Mouse (Mus musculus): ENCODE results near the gene Slc39a11.

Gene Slc39a11

DNA sequence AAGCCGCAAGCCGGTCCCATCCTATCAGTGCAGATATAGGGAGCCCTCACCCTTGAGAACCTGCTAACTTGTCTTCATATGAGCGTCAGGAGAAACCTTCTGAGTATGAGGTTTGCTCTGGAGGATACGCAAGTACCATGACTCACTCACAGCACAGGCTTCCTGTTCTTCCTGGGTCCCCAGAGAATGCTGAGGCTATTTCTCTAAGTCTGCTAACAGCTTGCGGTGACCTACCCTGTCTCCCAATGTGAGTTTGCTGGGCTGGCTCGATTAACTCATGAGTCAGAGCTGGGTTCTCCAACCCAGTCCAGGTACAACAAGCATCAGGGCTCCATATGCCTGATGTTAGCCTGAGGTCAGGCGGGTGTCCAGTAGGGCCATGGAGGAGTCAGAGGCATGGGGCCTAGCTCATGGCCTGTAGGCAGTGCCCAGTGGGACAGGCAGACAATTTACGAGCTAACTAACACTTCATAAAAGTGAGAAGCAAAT lies 381.0 kb downstream of the Slc39a11 start:
- DNase-seq: no peak

DNA sequence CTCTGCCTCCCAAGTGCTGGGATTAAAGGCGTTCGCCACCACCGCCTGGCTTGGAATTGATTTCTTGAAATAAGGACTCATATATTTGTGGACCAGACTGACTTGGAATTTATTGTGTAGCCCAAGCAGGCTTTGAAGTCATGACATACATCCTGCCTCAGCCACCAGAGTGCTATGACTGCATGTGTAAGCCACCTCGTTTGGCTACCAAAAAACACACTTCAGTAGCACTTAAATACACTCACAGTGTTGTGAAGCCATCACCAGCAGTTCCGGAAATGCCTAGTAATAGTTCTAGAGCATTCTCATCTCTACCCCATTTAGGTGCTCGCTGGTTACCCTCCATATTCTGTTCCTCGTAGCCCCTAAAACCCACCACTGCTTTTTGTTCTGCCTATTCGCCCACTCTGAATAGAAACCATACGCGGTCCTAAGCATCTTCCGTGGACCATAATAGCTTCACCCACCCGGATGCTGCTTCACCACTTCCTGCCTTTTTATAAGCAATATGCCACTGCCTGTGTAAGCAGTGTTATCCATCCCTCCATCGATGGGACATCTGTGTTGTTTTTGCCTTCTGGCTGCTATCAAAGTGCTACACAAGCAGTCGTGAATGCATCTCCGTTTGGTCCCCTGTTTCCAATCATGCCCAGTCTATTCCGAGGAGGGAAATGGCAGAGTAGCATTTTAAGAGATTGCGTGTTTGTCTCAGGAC lies 382.2 kb downstream of the Slc39a11 start:
- DNase-seq: no peak

DNA sequence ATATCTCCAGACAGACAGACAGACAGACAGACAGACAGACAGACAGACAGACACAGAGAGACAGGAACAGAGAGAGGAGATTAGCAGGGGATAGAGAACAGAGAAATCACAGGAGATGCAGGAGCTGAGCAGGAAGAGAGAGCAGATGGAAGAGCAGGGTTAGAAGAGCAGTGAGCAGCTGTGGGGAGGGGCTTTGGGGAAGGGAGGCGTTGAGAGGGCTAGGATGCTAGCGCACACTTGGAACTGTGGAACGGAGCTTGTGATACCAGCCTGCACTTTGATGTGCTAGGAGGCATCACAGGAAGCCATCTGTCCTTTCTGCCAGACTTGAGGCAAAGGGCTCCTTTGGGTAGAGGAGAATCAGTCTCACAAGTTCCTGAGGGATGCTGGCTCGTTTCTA lies 383.2 kb downstream of the Slc39a11 start:
- DNase-seq: peak; percentile 19

DNA sequence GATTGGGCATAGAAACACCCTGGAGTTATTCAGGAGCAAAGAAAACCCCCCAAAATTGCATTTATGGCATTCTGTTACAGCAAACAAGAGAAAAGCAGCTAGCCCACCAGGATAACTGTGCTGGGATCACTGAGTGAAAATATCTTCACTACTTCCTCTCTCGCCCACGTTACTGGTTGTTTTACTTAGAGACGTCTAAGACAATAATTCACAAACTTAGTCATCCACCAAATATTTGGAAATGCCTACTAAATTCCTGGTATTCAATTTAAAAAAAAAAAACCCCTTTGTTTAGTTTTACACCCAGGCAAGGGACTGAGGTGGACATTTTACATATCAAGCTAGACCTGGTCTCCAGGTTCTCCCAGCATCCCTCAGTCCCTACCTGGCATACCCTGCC lies 384.3 kb downstream of the Slc39a11 start:
- no peak for DNase-seq

DNA sequence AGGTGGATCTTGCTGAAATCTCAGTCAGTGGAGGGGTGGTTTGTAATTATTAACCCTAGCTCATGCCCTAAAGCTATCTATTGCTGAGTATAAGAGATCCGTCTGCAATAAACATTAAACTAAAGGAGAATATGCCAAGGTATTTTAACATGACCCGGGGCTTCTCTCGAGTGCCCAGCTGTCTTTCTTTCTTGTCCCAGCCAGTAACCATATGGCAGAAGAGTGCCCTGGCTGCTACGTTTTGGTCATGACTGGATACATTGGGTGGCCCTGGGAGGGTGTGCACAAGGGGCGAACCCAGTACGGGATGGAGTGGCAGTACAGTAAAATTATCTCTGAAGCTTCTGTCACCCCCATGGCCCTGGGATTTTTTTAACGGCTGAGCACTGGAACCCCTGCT lies 385.9 kb downstream of the Slc39a11 start:
- DNase-seq: no peak

DNA sequence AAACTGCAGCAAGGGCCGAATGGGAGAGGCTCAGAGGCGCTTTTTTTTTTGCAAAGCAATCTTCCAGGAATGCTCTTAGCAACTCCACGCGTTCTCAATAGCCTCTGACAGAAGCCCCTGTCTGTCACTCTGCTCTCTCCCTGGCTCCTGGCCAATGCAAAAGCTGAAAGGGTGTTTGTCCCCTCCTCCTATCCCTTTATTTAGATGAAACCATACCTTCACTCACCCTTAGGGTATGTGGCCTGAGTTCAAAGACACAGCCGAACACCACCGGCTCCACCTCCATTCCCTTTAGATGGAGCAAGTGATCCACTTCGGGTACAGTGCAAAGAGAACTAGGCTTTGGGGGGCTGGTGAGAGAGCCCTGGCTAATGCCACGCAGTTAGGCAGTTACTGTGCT lies 387.8 kb downstream of the Slc39a11 start:
- DNase-seq: no peak

DNA sequence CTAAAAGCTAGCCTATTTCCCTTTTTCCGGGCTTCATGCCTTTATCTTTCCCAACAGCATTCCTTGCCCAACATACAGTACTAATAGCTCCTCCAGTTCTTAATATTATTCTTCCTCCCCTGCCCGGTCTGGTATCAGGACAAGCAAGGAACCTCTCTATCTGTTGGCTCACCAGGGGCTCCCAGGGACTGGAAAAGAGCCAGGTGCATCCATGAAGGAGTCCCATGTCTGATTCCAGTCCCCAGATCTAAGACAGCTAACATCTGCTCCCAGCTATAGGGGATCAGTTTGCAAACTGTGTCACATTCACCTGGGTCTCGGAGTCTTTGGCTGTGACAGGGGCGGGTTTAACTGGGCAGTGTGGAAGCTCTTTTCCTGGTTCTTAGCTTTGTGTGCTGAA lies 388.5 kb downstream of the Slc39a11 start:
- DNase-seq: no peak

DNA sequence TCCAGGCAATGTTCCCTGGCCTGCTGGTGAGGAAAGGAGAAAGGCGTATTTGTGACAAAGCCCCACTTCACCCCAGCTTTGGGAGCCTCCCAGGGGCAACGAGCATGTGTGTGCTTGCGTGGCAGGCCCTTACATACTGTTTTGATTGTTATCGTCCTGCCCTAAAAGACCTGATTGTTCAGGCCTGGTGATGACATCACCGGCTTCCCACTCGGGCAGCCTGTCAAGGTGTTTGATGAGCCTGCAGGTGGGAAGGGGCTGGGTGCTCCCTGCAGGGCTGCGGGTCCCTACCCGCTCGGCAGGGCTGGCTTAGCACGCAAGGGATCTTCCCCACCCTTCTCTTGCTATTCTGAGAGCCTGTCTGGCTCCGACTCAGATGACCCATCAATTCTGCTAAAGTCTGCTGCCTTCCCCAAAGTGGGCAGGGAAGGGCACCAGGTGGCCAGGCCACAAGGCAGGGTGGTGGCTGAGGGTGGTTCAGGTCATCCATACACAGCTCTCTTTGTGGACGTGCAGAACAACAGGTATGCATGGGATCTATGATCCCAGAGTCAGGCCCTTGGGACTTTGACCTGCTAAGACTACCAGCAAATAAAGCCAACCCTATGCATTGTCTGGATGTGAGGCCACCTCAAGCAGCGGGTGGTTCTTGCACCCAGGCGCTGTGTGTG lies 390.0 kb downstream of the Slc39a11 start:
- no peak for DNase-seq

DNA sequence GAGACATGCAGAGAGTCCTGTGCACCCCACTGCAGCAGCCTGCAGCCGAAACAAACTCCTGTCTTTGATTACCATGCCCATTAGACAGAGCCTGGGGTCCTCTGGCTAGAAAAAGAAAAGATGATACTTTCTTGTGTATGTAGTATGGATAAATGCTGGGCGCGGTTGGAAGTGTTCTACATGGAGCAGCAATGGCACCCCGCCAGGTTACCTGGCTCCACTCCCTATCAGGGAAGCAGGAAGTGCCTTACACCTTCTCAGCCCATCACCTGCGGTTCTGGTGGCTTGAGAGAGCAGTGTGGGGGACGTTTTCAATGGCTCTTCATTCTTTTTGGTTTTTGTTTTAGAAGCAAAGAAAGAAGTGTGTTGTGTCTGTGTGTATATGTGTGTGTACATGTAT lies 391.9 kb downstream of the Slc39a11 start:
- no peak for DNase-seq

DNA sequence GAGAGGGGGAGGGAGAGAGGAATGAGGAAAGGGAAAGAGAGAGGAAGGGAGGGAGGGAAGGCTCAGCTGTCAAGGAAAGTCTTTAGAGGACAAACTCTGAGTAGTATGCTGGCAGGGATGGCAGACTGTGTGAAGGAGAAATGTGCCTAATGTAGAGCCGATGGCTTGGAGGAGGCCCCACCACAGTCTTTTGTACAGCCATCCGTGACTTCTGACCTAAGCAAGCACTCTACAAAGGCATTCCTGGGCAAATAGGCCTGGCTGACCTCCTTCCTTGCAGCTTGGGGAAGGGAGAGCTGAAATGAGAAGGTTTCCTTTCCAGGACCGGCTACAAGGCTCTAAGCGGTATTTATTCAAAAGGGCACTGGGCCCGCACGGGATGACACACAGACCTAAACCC lies 395.2 kb downstream of the Slc39a11 start:
- DNase-seq: no peak

DNA sequence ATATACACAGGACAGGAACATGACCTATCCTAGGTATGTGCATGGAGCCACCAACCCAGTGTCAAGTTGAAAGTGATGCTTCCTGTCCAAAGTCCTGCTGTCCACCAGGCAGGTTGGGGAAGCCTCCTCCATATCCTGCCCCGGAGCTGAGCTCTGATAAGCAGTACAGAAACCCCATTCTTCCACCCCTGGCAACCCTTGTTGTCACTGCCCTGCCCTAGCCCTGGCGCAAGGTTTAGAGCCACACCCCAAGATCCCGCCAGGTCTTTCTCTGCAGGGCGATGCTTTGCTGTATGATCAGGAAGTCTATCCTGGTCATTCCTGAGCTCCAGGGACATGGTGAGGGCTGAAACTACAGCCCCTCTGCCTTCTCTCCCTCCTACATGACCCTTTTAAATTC lies 396.7 kb downstream of the Slc39a11 start:
- DNase-seq: no peak

DNA sequence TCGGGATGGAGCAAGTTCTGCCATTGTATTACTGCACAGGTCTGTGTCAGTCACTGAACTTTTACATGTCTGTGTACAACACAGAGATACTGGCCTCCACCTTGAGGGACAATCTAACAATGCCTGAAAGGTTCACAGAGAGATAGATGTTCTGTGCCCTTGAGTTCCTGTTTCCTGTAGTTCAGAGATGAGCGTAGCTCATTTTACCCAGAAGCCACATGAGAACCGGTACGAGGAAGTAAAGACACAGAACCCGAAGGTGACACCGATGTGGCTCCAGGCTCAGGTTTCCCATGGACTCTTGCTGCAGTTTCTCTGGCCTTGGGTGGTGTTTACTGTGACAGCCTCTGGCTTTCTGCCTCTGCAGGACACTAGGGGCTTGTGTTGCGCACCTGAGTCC lies 398.7 kb downstream of the Slc39a11 start:
- DNase-seq: no peak

DNA sequence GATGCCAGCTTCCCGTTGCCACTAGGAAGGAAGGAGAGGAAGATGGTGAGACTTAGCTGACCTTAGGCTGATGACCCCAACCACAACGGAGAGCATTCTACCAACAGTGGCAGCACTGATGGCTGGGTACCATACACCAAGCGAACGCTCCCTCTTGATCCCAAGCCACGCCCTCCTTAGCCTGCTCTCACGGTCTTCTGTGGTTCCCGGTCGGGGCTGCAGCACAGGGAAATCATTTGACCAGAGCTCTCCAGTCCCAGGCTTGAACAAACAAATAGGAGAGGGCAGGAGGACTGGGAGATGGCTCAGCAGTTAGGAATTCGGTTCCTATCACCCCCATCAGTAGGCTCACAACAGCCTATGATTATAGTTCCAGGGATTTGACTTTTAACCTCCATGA lies 403.4 kb downstream of the Slc39a11 start:
- no peak for DNase-seq

DNA sequence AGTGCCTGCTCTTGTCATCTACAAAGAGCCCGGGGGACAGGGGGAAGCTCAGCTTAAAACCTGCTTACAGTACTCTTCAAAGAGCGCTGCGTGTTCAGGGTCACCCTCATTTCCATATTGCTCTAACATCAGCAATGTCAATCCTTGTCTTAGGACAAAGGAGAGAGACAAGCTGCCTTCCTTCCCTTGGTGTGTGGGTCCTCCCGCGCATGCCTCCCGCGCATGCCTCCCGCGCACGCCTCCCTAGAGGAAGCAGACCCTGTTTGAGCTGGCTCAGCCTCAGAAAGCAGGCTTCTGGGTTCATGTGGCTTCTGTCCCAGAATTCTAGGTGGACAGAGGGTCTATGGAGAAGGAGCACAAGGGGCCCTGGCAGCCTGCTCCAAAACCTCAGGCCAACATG lies 404.2 kb downstream of the Slc39a11 start:
- no peak for DNase-seq

DNA sequence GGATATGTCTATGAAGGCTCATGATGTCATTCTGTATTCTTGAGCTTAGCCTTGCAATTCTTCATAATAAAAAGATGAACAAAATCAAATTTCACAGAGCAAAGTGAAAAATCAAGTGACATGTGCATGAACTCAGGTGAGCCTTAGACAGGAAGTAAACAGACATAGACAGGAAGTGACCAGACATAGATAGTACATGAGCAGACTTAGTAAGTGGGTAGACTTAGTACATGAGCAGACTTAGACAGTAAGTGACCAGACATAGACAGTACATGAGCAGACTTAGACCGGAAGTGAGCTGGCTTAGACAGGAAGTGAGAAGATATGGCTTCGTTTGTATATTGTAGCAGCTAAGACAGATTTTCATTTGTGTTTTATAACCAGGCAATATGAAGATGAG lies 415.4 kb downstream of the Slc39a11 start:
- no peak for DNase-seq

DNA sequence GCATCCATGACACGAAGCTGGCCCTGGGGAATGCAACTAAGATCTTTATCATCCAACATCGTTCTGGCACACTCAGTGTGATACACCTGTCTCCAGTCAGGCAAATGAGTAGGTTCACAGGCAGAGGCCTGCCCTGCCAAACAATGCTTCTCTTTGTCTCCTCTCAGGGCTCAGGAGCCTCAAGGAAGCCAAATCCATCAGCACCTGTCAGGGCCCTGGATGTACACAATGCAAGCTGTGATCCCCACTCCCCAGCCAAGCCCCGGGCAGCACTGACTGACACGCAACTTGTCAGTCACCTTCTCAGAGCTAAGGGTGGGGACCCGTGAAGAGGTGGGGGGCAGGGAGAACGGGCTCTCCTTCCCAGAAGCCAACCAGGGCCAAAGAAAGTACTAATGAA lies 417.8 kb downstream of the Slc39a11 start:
- DNase-seq: no peak

DNA sequence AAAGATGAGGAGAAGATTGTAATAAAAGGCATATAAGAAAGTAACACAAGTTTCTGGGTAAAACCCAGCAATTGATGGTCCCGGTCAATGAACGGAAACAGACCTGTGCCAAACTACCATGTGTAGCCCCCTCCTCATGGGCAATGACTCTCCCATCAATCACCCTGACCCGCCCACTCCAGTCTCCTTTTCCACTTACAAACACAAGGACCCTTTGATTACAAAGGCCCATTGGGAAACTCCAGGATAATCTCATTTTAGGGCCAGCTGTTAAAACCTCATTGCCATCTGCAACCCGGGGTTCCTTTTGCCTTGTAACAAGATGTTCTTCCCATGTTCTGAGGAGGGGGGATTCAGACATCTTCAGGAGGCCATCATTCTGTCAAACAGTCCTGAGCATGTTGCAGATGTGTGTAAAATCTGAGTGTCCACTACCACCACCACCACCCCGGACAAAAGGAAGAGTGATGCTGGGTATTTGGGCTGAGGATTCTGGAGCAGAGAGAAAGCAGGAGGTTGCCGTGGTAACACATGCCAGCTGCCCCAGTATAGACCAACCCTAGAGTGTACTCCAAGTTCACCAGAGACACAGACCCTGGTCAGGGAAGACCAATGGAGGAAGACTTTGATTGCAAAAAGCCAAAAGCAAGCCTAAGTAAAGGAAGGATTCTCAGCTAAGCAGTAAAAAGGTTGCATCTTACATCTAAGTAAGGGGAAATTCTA lies 419.3 kb downstream of the Slc39a11 start:
- DNase-seq: no peak

DNA sequence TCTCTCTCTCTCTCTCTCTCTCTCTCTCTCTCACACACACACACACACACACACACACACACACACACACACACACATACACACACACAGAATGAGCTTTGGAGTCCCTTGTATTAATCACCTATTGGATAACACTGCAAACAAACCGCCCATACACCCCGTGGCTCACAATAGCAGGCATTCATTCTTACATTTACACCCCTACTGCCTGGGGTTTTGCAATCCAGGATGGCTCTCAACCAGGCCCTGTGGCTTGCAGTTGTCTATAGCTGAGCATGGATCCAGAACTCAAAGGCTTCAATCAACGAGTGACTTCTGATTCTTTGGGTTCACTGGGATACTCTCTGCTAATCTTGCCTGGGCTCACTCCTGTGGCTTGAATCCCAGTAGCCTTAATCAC lies 424.1 kb downstream of the Slc39a11 start:
- no peak for DNase-seq

DNA sequence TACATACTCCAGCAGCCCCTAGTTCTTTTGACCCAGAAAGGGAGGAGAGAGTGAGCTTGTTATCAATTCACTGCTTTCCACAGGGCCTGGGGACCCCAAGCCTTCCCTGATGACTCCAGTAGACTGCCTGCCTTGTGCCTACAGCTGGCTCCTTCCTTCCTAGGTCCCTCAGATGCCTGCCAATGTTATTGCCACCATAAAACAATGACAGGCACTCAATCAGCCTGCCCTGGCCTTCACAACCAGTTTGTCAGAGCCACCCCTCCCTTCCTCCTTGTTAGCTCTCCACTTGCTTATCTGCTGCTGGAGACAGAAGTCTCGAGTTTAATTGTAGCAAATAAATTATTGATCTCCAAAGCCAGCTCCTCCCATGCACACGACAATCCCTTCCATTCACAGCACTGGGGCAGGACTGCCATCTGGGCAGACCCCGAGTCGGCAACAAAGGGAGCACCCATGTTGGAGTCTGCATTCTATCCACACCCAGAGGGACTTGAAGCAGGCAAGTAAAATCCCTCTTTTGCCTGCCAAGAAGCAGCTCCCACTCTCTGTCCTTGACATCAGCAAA lies 426.0 kb downstream of the Slc39a11 start:
- DNase-seq: no peak

DNA sequence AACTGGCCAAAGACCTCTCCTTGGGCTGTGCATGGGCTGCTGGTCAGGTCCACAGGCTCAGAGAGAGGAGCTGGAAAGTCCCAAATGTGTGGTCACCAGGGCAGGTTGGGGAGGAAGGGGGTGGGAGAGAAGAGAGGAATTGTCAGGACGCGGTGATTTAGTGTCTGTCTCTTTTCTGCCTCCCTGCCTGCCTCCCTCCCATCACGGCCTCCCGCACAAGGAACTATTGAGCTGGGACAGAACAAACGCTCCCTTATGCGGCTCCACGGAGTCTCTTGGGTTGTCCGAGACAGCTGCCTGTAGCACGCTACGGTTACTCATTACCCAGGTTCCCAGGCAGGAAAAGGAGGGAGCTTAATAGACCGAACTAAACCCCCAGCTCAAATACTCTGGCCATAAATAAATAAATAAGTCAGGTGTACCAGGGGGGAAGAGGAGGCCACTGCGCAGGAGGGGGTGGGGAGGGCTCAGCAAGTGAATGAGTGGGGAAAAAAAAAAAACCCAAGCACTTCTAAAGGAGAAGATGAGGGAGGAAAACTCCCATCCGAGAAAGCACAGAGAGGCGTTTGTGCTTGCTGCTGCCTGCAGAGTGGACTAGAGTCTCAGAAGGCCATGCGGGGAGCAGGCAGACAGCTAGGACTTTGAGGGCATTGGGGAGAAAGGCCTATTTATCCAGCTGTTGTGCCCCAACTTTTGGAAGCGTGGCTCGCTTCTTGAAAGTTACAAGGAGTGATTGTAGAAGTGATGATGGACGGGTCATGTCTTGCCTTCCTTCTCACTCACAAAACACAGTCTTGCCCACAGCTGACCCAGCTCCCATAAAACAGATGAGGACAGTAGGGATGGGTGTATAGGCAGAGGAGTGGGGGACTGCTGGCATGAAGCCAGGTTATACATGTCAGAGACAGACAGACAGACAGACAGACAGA lies 428.3 kb downstream of the Slc39a11 start:
- peak; percentile 44 for DNase-seq

DNA sequence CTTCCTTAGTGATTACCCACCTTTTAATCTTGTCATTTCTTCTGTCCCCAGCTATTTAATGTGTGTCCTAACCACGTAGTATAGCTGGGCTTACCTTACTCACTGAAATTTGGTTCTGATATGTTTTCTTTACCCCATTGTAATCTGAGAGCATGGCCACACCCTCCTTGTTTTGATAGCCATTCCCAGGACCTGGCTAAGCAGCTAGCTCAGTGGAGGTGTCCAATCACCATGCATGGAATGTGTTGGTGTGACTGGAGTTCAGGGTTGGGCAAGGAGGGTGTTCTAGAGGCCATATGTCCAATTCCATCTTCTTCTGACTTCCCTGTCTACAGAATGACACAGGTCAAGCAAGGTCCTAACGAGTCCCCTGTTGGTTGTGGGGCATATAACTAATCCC lies 429.2 kb downstream of the Slc39a11 start:
- no peak for DNase-seq

DNA sequence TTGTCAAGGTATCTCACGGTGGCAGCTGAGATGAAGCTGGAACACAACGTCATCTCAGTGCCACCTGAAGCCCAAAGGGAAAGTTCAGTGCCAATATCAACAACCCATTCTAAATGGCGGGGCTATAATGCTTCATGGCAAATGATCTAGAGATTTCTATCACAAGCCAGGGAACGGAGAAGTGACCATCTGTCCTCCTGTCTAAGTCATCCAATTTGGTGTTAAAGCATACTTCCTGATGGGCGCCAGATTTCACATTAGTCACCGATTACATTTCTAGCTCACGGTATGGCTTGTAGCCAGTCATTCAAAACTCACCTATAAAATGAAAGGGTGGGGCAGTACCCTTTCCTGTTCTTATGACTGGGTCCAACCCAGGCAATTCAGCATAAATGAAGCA lies 435.1 kb downstream of the Slc39a11 start:
- DNase-seq: no peak
